Mouse (Mus musculus) hindbrain, embryonic 13.5 days (tissue): ENCODE data around the gene Olfr684. TPM values are rescaled to one million over a fixed set of nuclear protein-coding genes. Genes with fewer than 3 reads are reported as not detected.

ENCODE experiments used
- ATAC-seq: fragments of 200-750 bp; cut with Nextera tagmentation; 2 replicates; pipeline ENCODE4 v1.8.0; 2017; ENCODE audit warnings: moderate TSS enrichment; ENCODE audit not compliant: low FRiP score
- H3K27ac ChIP-seq: fragments of 300-500 bp; sonication (generic); 2 replicates; pipeline ENCODE4 v1.5.1; 2015; ENCODE audit warnings: inconsistent platforms, mild to moderate bottlenecking, moderate library complexity
- H3K27me3 ChIP-seq: fragments of 300-500 bp; sonication (generic); 2 replicates; pipeline ENCODE4 v1.6.1; 2015; ENCODE audit warnings: mild to moderate bottlenecking, inconsistent platforms
- H3K36me3 ChIP-seq: fragments of 300-500 bp; sonication (generic); 2 replicates; pipeline ENCODE4 v1.6.1; 2015; ENCODE audit warnings: mild to moderate bottlenecking, inconsistent platforms
- H3K4me1 ChIP-seq: fragments of 300-500 bp; sonication (generic); replicated peaks from 2 replicates; pipeline ENCODE4 v1.6.1; 2015; ENCODE audit warnings: inconsistent platforms
- H3K4me2 ChIP-seq: fragments of 300-500 bp; sonication (generic); 2 replicates; pipeline ENCODE4 v1.6.1; 2015; ENCODE audit warnings: inconsistent platforms, mild to moderate bottlenecking, moderate library complexity
- H3K4me3 ChIP-seq: fragments of 300-500 bp; sonication (generic); 2 replicates; pipeline ENCODE4 v1.5.1; 2015; ENCODE audit warnings: mild to moderate bottlenecking, inconsistent platforms
- H3K9ac ChIP-seq: fragments of 300-500 bp; sonication (generic); 2 replicates; pipeline ENCODE4 v1.6.1; 2015; ENCODE audit warnings: mild to moderate bottlenecking, inconsistent platforms
- H3K9me3 ChIP-seq: fragments of 300-500 bp; sonication (generic); 2 replicates; pipeline ENCODE4 v1.6.1; 2016; ENCODE audit warnings: inconsistent platforms
- WGBS: fragments of 180-500 bp; shearing (Covaris S2); methylation state at CpG from one replicate; pipeline ENCODE4 v1.1.7; 2015; 5-methylcytosine and 5-hydroxymethylcytosine counted together
- polyA plus RNA-seq: library from polyadenylated mRNA; unstranded; fragments of >200 nt; fragmentation: Nextera tagmentation; extraction: Ambion mirVana; gene quantifications from 2 replicates; pipeline ENCODE4 v1.2.1, GENCODE M21; 2015

Gene Olfr684
- not detected in 2 replicates for polyA plus RNA-seq

GRCm38 (mm10) chr7:105163553-105163952 is at the start of gene Olfr684:
TSS of gene Olfr684 (minus strand) at chr7:105163653.
- 71% methylated on average over 1 of the region's 1 CpGs for WGBS
- H3K9me3 ChIP-seq = no peaks in the 10 kb centered on the region

GRCm38 (mm10) chr7:105207385-105207784 is 43.9 kb upstream of the Olfr684 start, which contains the start of gene Olfr686:
TSS of gene Olfr686 (minus strand) at chr7:105207485.
- Histone ChIP-seq H3K27me3 (no peaks in the 10 kb centered on the region), H3K9ac (no peak within 1 kb of the TSS)
- no peak for ATAC-seq

More at GRCm38 (mm10) chr7:105163553-105163952, at the start of gene Olfr684:
- Histone ChIP-seq H3K4me1 (no peaks in the 10 kb centered on the region), H3K27ac (no peak within 1 kb of the TSS), H3K27me3 (no peaks in the 10 kb centered on the region), H3K9ac (no peak within 1 kb of the TSS), H3K36me3 (no peaks in the 10 kb centered on the region), H3K4me2 (no peak within 1 kb of the TSS), H3K4me3 (no peak within 1 kb of the TSS)
- ATAC-seq = no peak

GRCm38 (mm10) chr7:105185912-105186311 is 22.5 kb upstream of the Olfr684 start, which contains the start of gene Olfr685:
TSS of gene Olfr685 (minus strand) at chr7:105186012.
- Histone ChIP-seq H3K4me2 (no peak within 1 kb of the TSS), H3K27ac (no peak within 1 kb of the TSS), H3K9me3 (no peaks in the 10 kb centered on the region), H3K9ac (no peak within 1 kb of the TSS), H3K4me1 (no peaks in the 10 kb centered on the region), H3K36me3 (no peaks in the 10 kb centered on the region), H3K4me3 (no peak within 1 kb of the TSS), H3K27me3 (no peaks in the 10 kb centered on the region)
- WGBS = 90% methylated on average over 1 of the region's 1 CpGs
- ATAC-seq = no peak

More at GRCm38 (mm10) chr7:105207385-105207784, 43.9 kb upstream of the Olfr684 start, which contains the start of gene Olfr686:
- Histone ChIP-seq H3K36me3 (no peaks in the 10 kb centered on the region), H3K27ac (no peak within 1 kb of the TSS), H3K9me3 (no peaks in the 10 kb centered on the region), H3K4me1 (no peaks in the 10 kb centered on the region), H3K4me3 (no peak within 1 kb of the TSS), H3K4me2 (no peak within 1 kb of the TSS)

GRCm38 (mm10) chr7:105170773-105171172 is 7.3 kb upstream of the Olfr684 start:
- ATAC-seq = no peak
- 62% methylated on average over 4 of the region's 4 CpGs for WGBS
- H3K4me2 ChIP-seq = no peak overlapping the region
- no peaks in the 10 kb centered on the region for H3K36me3 ChIP-seq
- H3K27ac ChIP-seq = no peak overlapping the region
- no peak overlapping the region for H3K9ac ChIP-seq
- H3K9me3 ChIP-seq = no peaks in the 10 kb centered on the region
- no peak overlapping the region for H3K4me3 ChIP-seq
- no peaks in the 10 kb centered on the region for H3K4me1 ChIP-seq
- no peaks in the 10 kb centered on the region for H3K27me3 ChIP-seq

- no peak for ATAC-seq
- H3K27me3 ChIP-seq = no peaks in the 10 kb centered on the region
- no peak within 1 kb of the TSS for H3K4me2 ChIP-seq
- no peak within 1 kb of the TSS for H3K27ac ChIP-seq
- no peak within 1 kb of the TSS for H3K4me3 ChIP-seq
- 64% methylated on average over 1 of the region's 1 CpGs for WGBS
- H3K36me3 ChIP-seq = no peaks in the 10 kb centered on the region
- no peaks in the 10 kb centered on the region for H3K9me3 ChIP-seq
- no peak within 1 kb of the TSS for H3K9ac ChIP-seq
- H3K4me1 ChIP-seq = no peaks in the 10 kb centered on the region
Measured at GRCm38 (mm10) chr7:105146912-105147311, 16.5 kb downstream of the Olfr684 start, which contains the start of gene Olfr683. TSS of gene Olfr683 (minus strand) at chr7:105147012.

DNA sequence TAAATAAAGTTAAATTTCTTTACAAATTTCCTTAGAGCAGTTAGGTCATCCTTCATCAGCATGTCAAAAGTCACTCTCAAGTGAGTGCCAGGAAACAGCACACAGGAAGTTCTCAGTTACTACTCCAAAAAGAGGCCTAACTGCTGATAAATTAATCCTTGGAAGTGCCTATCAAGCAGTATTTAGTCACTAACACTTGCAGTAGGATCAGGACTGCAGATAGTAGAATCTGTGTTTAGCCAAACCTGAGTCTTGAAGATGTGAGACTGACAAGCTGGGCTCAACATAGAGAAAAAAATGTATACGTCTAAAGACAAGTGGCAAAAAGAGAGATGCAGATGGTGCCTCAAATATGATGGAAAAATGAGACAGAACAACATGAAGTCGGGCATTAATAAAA is 22.2 kb downstream of the Olfr684 start:
- H3K4me2 ChIP-seq = no peak overlapping the region
- whole genome bisulfite sequencing = 87% methylated on average over 2 of the region's 2 CpGs
- no peak overlapping the region for H3K4me3 ChIP-seq
- H3K9me3 ChIP-seq = no peaks in the 10 kb centered on the region
- H3K27me3 ChIP-seq = no peaks in the 10 kb centered on the region
- H3K4me1 ChIP-seq = no peaks in the 10 kb centered on the region
- no peak overlapping the region for H3K9ac ChIP-seq
- H3K36me3 ChIP-seq = no peaks in the 10 kb centered on the region
- ATAC-seq = no peak
- no peak overlapping the region for H3K27ac ChIP-seq

GRCm38 (mm10) chr7:105116536-105116935 is 46.9 kb downstream of the Olfr684 start, which contains the start of gene Olfr681:
TSS of gene Olfr681 (plus strand) at chr7:105116836.
- no peak within 1 kb of the TSS for H3K27ac ChIP-seq
- ATAC-seq = no peak
- H3K36me3 ChIP-seq = no peaks in the 10 kb centered on the region
- no peaks in the 10 kb centered on the region for H3K9me3 ChIP-seq
- no peak within 1 kb of the TSS for H3K4me3 ChIP-seq
- no peaks in the 10 kb centered on the region for H3K27me3 ChIP-seq
- H3K9ac ChIP-seq = no peak within 1 kb of the TSS
- H3K4me2 ChIP-seq = no peak within 1 kb of the TSS
- H3K4me1 ChIP-seq = no peaks in the 10 kb centered on the region

Other genes with a start within 250 kb of the Olfr684 start
- not detected in 2 replicates for gene Olfr667, start 242.2 kb downstream of the Olfr684 start, polyA plus RNA-seq
- not detected in 2 replicates for gene Olfr668, start 235.6 kb downstream of the Olfr684 start, polyA plus RNA-seq
- gene Olfr669, start 229.4 kb downstream of the Olfr684 start, polyA plus RNA-seq = not detected in 2 replicates
- gene Olfr670, start 201.0 kb downstream of the Olfr684 start, polyA plus RNA-seq = not detected in 2 replicates
- gene Olfr671, start 184.5 kb downstream of the Olfr684 start, polyA plus RNA-seq = not detected in 2 replicates
- gene Olfr672, start 161.6 kb downstream of the Olfr684 start, polyA plus RNA-seq = not detected in 2 replicates
- gene Olfr675, start 135.2 kb downstream of the Olfr684 start, polyA plus RNA-seq = not detected in 2 replicates
- gene Olfr676, start 131.0 kb downstream of the Olfr684 start, polyA plus RNA-seq = not detected in 2 replicates
- gene Olfr677, start 112.3 kb downstream of the Olfr684 start, polyA plus RNA-seq = not detected in 2 replicates
- gene Olfr678, start 99.2 kb downstream of the Olfr684 start, polyA plus RNA-seq = not detected in 2 replicates
- not detected in 2 replicates for gene Olfr679, start 82.4 kb downstream of the Olfr684 start, polyA plus RNA-seq
- not detected in 2 replicates for gene Olfr680-ps1, start 70.8 kb downstream of the Olfr684 start, polyA plus RNA-seq
- gene Olfr681, start 46.8 kb downstream of the Olfr684 start, polyA plus RNA-seq = not detected in 2 replicates
- gene Olfr683, start 16.6 kb downstream of the Olfr684 start, polyA plus RNA-seq = not detected in 2 replicates
- not detected in 2 replicates for gene Olfr685, start 22.4 kb upstream of the Olfr684 start, polyA plus RNA-seq
- not detected in 2 replicates for gene Olfr686, start 43.8 kb upstream of the Olfr684 start, polyA plus RNA-seq
- gene Olfr688, start 124.4 kb upstream of the Olfr684 start, polyA plus RNA-seq = not detected in 2 replicates
- gene Olfr689, start 147.5 kb upstream of the Olfr684 start, polyA plus RNA-seq = 0.05 TPM in 1 of 2 replicates, not detected in the other
- not detected in 2 replicates for gene Olfr690, start 170.5 kb upstream of the Olfr684 start, polyA plus RNA-seq
- 0.21 and 0.22 TPM in 2 replicates for gene Olfr691, start 178.6 kb upstream of the Olfr684 start, polyA plus RNA-seq
- not detected in 2 replicates for gene Olfr692, start 204.6 kb upstream of the Olfr684 start, polyA plus RNA-seq
- gene Gm5901, start 211.4 kb upstream of the Olfr684 start, polyA plus RNA-seq = not detected in 2 replicates
- gene Fam160a2, start 236.4 kb upstream of the Olfr684 start, polyA plus RNA-seq = 41.5 and 43.7 TPM in 2 replicates
- gene Cnga4, start 240.9 kb upstream of the Olfr684 start, polyA plus RNA-seq = 0.16 TPM in 1 of 2 replicates, not detected in the other